Mouse (Mus musculus): ENCODE data around the gene Tlr3. TPM values are rescaled to one million over a fixed set of nuclear protein-coding genes. Genes with fewer than 3 reads are reported as not detected.

Gene Tlr3
- polyA plus RNA-seq, 1 experiment from 2014 or later, result 1.4 TPM

DNA sequence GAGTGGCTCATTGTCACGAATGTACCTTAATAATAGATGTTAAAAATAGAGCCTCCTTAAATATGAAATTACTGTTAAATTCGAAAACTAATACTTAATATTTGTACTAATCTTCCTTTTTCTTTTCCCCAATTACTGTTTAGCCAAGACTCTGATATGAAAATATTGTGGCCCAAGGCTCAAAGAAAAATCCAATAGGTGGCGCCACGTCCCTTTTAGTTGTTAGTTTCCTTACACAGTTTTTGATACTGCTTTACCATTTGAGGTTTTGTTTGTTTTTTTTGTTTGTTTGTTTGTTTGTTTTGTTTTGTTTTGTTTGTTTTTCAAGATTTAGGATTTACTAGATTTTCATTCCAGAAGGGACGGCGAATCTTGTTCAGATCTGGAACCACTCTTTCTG is 48.6 kb downstream of the Tlr3 start:
- H3K27me3 ChIP-seq (replicated peaks; ENCODE audit: control insufficient read depth, insufficient read depth, low read length), result no peaks in the 10 kb centered on the region
- no peak overlapping the region for H3K4me2 ChIP-seq (ENCODE audit: low read length)
- H3K4me3 ChIP-seq (ENCODE audit: low read length), result no peak overlapping the region
- H3K27ac ChIP-seq (ENCODE audit: low read depth, low read length), result no peak overlapping the region
- H3K36me3 ChIP-seq (ENCODE audit: control insufficient read depth, insufficient read depth, low read length), result no peaks in the 10 kb centered on the region
- peaks cover 4% of the 10 kb centered on the region for H3K4me1 ChIP-seq (ENCODE audit: control insufficient read depth, insufficient read depth, low read depth, low read length)
- ATAC-seq, result no peak
- no peaks in the 10 kb centered on the region for H3K9me3 ChIP-seq (ENCODE audit: control insufficient read depth, low read length)
- no peak overlapping the region for H3K9ac ChIP-seq (ENCODE audit: low read depth, low read length)
- WGBS, result 61% methylated on average over 6 of the region's 6 CpGs

DNA sequence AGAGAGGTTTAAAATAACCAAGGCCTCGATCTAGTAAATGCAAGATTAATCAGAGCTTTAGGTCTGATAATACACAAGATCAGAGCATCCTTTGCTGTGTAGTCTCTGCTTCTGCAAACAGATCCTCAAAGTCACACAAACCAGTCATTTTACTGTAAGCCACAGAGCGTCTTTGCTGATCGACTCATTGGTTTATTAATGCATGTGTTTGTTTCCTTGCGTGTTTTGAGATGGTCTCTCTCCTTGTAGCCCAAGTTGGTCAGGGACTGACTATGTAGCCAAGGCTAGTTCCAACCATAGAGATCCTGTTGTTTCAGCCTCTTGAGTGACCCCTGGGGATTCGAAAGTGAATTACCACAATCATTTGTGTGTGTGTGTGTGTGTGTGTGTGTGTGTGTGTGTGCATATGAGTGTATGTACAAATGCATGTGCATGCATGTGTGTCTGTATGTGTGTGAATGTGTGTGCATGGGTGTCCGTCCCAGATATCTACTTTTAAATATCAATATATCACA is 51.7 kb downstream of the Tlr3 start:
- 0 out of 2 replicates have a peak, but pooled peaks cover 2% of the 10 kb centered on the region for H3K36me3 ChIP-seq (ENCODE audit: control insufficient read depth, insufficient read depth, low read length)
- peaks cover 4% of the 10 kb centered on the region for H3K4me1 ChIP-seq (ENCODE audit: control insufficient read depth, insufficient read depth, low read depth, low read length)
- H3K27me3 ChIP-seq (replicated peaks; ENCODE audit: control insufficient read depth, insufficient read depth, low read length), result no peaks in the 10 kb centered on the region
- peak overlapping the region; percentile 89; the same call in 1 of the 2 replicates for H3K9ac ChIP-seq (ENCODE audit: low read depth, low read length)
- peak overlapping the region; percentile 94 for H3K4me2 ChIP-seq (ENCODE audit: low read length)
- WGBS, result 75% methylated on average over 6 of the region's 6 CpGs
- H3K27ac ChIP-seq (ENCODE audit: low read depth, low read length), result peak overlapping the region; percentile 77; the same call in 1 of the 2 replicates
- peak overlapping the region; percentile 75; the same call in 1 of the 2 replicates for H3K4me3 ChIP-seq (ENCODE audit: low read length)
- no peak for ATAC-seq
- no peaks in the 10 kb centered on the region for H3K9me3 ChIP-seq (ENCODE audit: control insufficient read depth, low read length)

DNA sequence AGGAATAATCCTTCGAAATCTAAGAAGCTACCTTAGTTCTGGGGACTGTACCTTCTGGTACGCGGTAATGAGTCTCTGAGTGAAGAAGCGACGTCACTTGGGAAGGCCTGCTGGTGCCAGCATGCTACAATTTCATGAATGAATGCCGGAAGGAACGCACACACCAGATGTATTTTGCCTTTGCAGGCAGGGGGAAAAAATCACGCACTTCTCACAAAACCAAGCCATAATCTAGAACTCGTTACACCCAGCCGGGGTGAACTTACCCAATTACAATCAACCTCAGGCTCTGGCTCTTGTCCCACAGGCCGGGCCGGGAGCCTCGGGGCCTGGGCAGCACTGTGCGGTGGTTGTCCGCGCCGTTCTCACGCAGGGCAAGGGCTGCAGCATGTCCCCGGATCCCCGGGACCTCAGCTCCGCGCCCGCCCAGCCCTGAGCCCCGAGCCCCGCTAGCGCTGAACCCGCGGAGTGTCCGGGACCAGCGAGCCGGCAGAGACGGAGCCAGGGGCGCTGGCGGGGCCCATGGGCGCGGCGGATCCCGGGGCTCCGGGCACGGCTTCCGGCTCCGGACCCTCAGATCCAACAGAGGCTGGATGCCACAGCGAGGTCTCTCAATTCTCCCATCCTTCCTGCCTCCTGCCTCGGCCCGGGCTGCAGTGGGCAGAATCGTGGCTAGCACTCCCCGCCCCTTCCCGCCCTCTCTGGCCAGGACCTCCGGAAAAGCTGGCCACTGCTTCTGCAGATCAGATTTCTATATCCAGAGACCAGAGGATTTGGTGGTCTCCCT is 52.6 kb downstream of the Tlr3 start:
- Histone ChIP-seq H3K27ac (ENCODE audit: low read depth, low read length) (peak overlapping the region; percentile 77), H3K4me3 (ENCODE audit: low read length) (peak overlapping the region; percentile 75), H3K4me1 (ENCODE audit: control insufficient read depth, insufficient read depth, low read depth, low read length) (peaks cover 4% of the 10 kb centered on the region), H3K9me3 (ENCODE audit: control insufficient read depth, low read length) (no peaks in the 10 kb centered on the region), H3K9ac (ENCODE audit: low read depth, low read length) (peak overlapping the region; percentile 89), H3K36me3 (ENCODE audit: control insufficient read depth, insufficient read depth, low read length) (0 out of 2 replicates have a peak, but pooled peaks cover 2% of the 10 kb centered on the region), H3K27me3 (replicated peaks; ENCODE audit: control insufficient read depth, insufficient read depth, low read length) (no peaks in the 10 kb centered on the region), H3K4me2 (ENCODE audit: low read length) (peak overlapping the region; percentile 94)
- 2% methylated on average over 46 of the region's 49 CpGs for WGBS
- ATAC-seq, result peak; percentile 91

DNA sequence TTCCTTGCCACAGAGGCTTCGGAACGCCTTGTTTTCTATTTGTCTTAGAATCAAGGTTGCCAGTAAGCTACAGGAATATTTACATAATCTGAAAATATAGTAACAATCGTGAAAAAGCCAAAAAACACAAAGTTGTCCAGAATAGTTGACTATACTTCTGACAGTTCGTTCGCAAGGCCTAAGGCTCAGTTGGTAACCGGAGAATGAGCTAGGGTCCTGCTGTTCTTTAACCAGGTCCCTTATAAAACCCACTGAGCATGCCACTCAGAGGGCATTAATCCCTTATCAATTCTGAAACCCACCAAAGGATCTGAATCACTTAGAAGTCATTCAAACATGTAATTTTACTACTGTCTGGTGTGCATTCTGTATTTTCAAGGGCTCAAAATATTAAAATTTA is 55.1 kb downstream of the Tlr3 start:
- no peak overlapping the region for H3K4me3 ChIP-seq (ENCODE audit: low read length)
- no peaks in the 10 kb centered on the region for H3K27me3 ChIP-seq (replicated peaks; ENCODE audit: control insufficient read depth, insufficient read depth, low read length)
- no peak overlapping the region for H3K4me2 ChIP-seq (ENCODE audit: low read length)
- no peak for ATAC-seq
- H3K27ac ChIP-seq (ENCODE audit: low read depth, low read length), result no peak overlapping the region
- H3K4me1 ChIP-seq (ENCODE audit: control insufficient read depth, insufficient read depth, low read depth, low read length), result peaks cover 4% of the 10 kb centered on the region
- H3K9ac ChIP-seq (ENCODE audit: low read depth, low read length), result no peak overlapping the region
- 0 out of 2 replicates have a peak, but pooled peaks cover 2% of the 10 kb centered on the region for H3K36me3 ChIP-seq (ENCODE audit: control insufficient read depth, insufficient read depth, low read length)
- 80% methylated on average over 6 of the region's 6 CpGs for WGBS
- H3K9me3 ChIP-seq (ENCODE audit: control insufficient read depth, low read length), result no peaks in the 10 kb centered on the region

Other genes starting within 250 kb of the Tlr3 start
- gene F11, start 149.0 kb downstream of the Tlr3 start, polyA plus RNA-seq (2015; fragmentation: Nextera tagmentation; extraction: Ambion mirVana), result not detected in 2 replicates
- 0.06 TPM in 1 of 2 replicates, not detected in the other for gene Klkb1, start 116.2 kb downstream of the Tlr3 start, polyA plus RNA-seq (2015; fragmentation: Nextera tagmentation; extraction: Ambion mirVana)
- gene Gm45753, start 102.6 kb downstream of the Tlr3 start, polyA plus RNA-seq (2015; fragmentation: Nextera tagmentation; extraction: Ambion mirVana), result not detected in 2 replicates
- gene Cyp4v3, start 77.9 kb downstream of the Tlr3 start, polyA plus RNA-seq (2015; fragmentation: Nextera tagmentation; extraction: Ambion mirVana), result 1.5 TPM in 2 replicates
- gene Fam149a, start 28.8 kb downstream of the Tlr3 start, polyA plus RNA-seq (2015; fragmentation: Nextera tagmentation; extraction: Ambion mirVana), result 14.2 and 15.7 TPM in 2 replicates
- 40.8 and 53.1 TPM in 2 replicates for gene Sorbs2, start 96.7 kb upstream of the Tlr3 start, polyA plus RNA-seq (2015; fragmentation: Nextera tagmentation; extraction: Ambion mirVana)